Mouse (Mus musculus) hindbrain, postnatal 0 days (tissue): ENCODE results near the gene Kit. TPM values are rescaled to one million over a fixed set of nuclear protein-coding genes. Genes with fewer than 3 reads are reported as not detected.

Experiments
- ATAC-seq: fragments of 200-750 bp; cut with Nextera tagmentation; 2 replicates; pipeline ENCODE4 v1.8.0; 2017; ENCODE audit warnings: mild to moderate bottlenecking, moderate TSS enrichment, moderate library complexity
- DNase-seq: peaks from one replicate; pipeline ENCODE4 v3.0.0-alpha.2; 2015; ENCODE audit warnings: low spot score
- H3K27ac ChIP-seq: fragments of 300-500 bp; sonication (generic); 2 replicates; pipeline ENCODE4 v1.5.1; 2014; ENCODE audit warnings: mild to moderate bottlenecking
- H3K27me3 ChIP-seq: fragments of 300-500 bp; sonication (generic); 2 replicates; pipeline ENCODE4 v1.6.1; 2014; ENCODE audit warnings: low read length, mixed read lengths; ENCODE audit not compliant: insufficient read depth
- H3K36me3 ChIP-seq: fragments of 300-500 bp; sonication (generic); 2 replicates; pipeline ENCODE4 v1.6.1; 2014; ENCODE audit warnings: low read length, mixed read lengths; ENCODE audit not compliant: insufficient read depth
- H3K4me1 ChIP-seq: fragments of 300-500 bp; sonication (generic); 2 replicates; pipeline ENCODE4 v1.6.1; 2014; ENCODE audit warnings: antibody characterized with exemption, low read length, mixed read lengths; ENCODE audit not compliant: insufficient read depth
- H3K4me2 ChIP-seq: fragments of 300-500 bp; sonication (generic); 2 replicates; pipeline ENCODE4 v1.6.1; 2014; ENCODE audit warnings: low read depth, mild to moderate bottlenecking, low read length, moderate library complexity, mixed read lengths
- H3K4me3 ChIP-seq: fragments of 300-500 bp; sonication (generic); 2 replicates; pipeline ENCODE4 v1.5.1; 2014; ENCODE audit warnings: low read length
- H3K9ac ChIP-seq: fragments of 300-500 bp; sonication (generic); replicated peaks from 2 replicates; pipeline ENCODE4 v1.6.1; 2014; ENCODE audit warnings: mild to moderate bottlenecking, low read length, moderate library complexity, mixed read lengths
- H3K9me3 ChIP-seq: fragments of 300-500 bp; sonication (generic); 2 replicates; pipeline ENCODE4 v1.6.1; 2016; ENCODE audit warnings: low read length, mixed read lengths
- CTCF ChIP-seq: IDR thresholded peaks from 2 replicates; pipeline ENCODE4 v1.5.1; 2016; ENCODE audit warnings: antibody characterized with exemption, control low read depth, low read depth
- WGBS: fragments of 180-500 bp; shearing (Covaris S2); extraction: QIAGEN DNeasy Blood & Tissue Kit; methylation state at CpG from one replicate; pipeline ENCODE4 v1.1.7; 2014; 5-methylcytosine and 5-hydroxymethylcytosine counted together
- polyA plus RNA-seq: library from polyadenylated mRNA; unstranded; fragments of >200 nt; fragmentation: Nextera tagmentation; extraction: Ambion mirVana; gene quantifications from 2 replicates; pipeline ENCODE4 v1.2.1, GENCODE M21; 2015
- total RNA-seq: library from RNA; depleted of rRNA; stranded (reverse); fragments of >200 nt; gene quantifications from 2 replicates; pipeline ENCODE4 v1.2.3, GENCODE M21; 2014

Gene Kit
- total and polyA plus RNA-seq, 2 experiments from 2014 or later = 31.8 to 58.1 TPM

DNA sequence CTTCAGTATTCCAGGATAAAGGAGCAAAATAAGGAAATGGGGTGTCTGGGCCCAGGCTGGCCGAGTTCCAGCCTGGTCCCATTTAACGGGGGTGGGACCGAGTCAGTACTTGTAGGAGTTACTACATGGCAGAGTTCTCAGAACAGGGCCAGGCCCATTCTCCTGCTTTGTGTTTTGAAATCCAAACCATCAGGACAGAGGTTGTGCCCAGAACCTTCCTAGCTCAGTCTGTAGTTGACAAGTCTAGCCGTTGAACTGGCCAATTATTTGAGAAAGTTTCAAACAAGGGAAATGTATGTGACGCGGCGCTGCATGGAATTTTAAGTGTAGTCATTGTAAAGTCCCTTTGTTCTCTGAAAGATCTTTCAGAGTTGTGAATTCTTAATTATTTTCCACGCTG is 75.8 kb downstream of the Kit start:
- H3K4me1 ChIP-seq = no peaks in the 10 kb centered on the region
- no peak overlapping the region for H3K9ac ChIP-seq
- no peak overlapping the region for H3K27ac ChIP-seq
- no peaks in the 10 kb centered on the region for H3K27me3 ChIP-seq
- no peak for ATAC-seq
- peaks cover 27% of the 10 kb centered on the region; the same call in 1 of the 2 replicates for H3K36me3 ChIP-seq
- no peak for TF ChIP-seq CTCF
- no peaks in the 10 kb centered on the region for H3K9me3 ChIP-seq
- no peak for DNase-seq
- WGBS = 41% methylated on average over 8 of the region's 8 CpGs
- no peak overlapping the region for H3K4me3 ChIP-seq
- H3K4me2 ChIP-seq = no peak overlapping the region

DNA sequence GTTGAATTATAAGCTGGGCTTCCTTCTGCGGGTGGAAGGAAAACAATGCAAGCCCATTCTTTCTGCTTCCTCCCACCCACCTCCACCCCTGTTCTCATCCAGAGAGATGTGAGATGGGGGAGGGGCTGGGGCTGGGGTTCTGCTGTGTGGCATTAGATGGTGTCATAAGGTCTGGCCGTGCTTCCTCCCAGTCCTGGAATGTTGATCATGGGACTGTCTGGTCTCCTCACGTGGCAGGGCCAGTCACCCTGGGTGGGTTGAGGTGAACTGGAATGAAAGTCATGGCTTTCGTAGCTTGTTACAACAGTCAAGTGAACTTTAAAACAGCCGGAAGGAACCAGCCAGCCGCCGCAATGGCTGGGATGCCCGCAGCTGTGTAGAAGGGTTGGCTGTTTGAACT is 78.7 kb downstream of the Kit start:
- no peak for TF ChIP-seq CTCF
- 92% methylated on average over 8 of the region's 8 CpGs for WGBS
- H3K36me3 ChIP-seq = peaks cover 33% of the 10 kb centered on the region; the same call in 1 of the 2 replicates

GRCm38 (mm10) chr5:75658575-75658974 is 83.9 kb downstream of the Kit start:
- Histone ChIP-seq H3K9ac (no peak overlapping the region), H3K9me3 (no peaks in the 10 kb centered on the region), H3K36me3 (peaks cover 23% of the 10 kb centered on the region; the same call in 1 of the 2 replicates), H3K27ac (no peak overlapping the region), H3K4me1 (no peaks in the 10 kb centered on the region), H3K4me3 (no peak overlapping the region), H3K4me2 (no peak overlapping the region), H3K27me3 (no peaks in the 10 kb centered on the region)
- ATAC-seq (no peak), DNase-seq (no peak)
- 96% methylated on average over 6 of the region's 6 CpGs for WGBS
- TF ChIP-seq CTCF = no peak

More for the DNA sequence above, 78.7 kb downstream of the Kit start:
- ATAC-seq = no peak
- Histone ChIP-seq H3K9me3 (no peaks in the 10 kb centered on the region), H3K27ac (no peak overlapping the region), H3K4me2 (no peak overlapping the region), H3K4me3 (no peak overlapping the region), H3K27me3 (no peaks in the 10 kb centered on the region), H3K4me1 (no peaks in the 10 kb centered on the region), H3K9ac (no peak overlapping the region)
- DNase-seq = no peak

GRCm38 (mm10) chr5:75660342-75660741 is 85.6 kb downstream of the Kit start:
- TF ChIP-seq CTCF = no peak
- no peak overlapping the region for H3K27ac ChIP-seq
- H3K27me3 ChIP-seq = no peaks in the 10 kb centered on the region
- ATAC-seq = no peak
- H3K4me1 ChIP-seq = no peaks in the 10 kb centered on the region
- 98% methylated on average over 27 of the region's 27 CpGs for WGBS
- H3K9me3 ChIP-seq = no peaks in the 10 kb centered on the region
- no peak overlapping the region for H3K4me2 ChIP-seq
- no peak for DNase-seq
- no peak overlapping the region for H3K4me3 ChIP-seq
- peaks cover 8% of the 10 kb centered on the region; the same call in 1 of the 2 replicates for H3K36me3 ChIP-seq
- H3K9ac ChIP-seq = no peak overlapping the region

DNA sequence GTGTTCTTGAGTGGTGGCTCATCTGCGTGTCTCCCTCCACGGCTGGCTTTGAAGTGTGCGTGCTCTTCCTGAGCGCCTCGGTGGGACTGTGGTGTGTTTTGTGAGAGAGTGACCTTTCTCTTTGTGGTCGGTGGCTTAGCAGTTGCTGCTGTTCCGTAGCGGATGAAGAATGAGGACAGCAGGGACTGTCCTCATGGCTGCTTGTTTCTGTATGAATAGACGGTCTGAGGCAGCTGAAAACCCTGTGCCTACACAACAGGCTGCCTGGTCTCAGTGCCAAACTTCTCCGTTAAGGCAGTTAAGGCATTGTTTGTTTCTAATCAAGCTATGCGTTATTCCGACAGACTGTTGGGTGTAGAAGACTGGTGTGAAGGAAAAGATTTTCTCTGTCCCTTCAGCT is 87.8 kb downstream of the Kit start:
- H3K4me3 ChIP-seq = no peak overlapping the region
- no peaks in the 10 kb centered on the region for H3K4me1 ChIP-seq
- peak; percentile 63 for ATAC-seq
- no peaks in the 10 kb centered on the region for H3K36me3 ChIP-seq
- H3K27me3 ChIP-seq = no peaks in the 10 kb centered on the region
- H3K9me3 ChIP-seq = no peaks in the 10 kb centered on the region
- H3K27ac ChIP-seq = no peak overlapping the region
- no peak overlapping the region for H3K9ac ChIP-seq
- no peak for TF ChIP-seq CTCF
- peak; percentile 20 for DNase-seq
- H3K4me2 ChIP-seq = no peak overlapping the region
- WGBS = 37% methylated on average over 12 of the region's 12 CpGs

DNA sequence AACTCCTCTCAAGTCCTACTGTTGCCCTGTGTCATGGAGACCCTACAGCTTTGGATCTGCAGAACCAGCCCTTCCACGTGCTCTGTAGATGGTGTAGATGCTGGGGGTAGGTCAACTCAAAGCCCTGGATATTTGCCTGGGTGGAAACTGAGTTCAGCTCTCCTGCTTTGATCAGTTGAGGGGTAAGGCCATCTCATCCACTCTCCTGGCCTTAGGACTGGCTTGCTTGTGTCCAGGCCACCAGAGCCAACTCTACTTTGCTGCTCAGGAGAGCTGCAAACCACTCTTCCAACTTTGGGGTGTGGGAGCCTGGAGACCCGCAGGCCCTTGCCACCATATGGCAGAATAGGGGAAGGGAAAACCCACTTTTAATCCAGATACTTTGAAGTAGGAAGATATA is 89.1 kb downstream of the Kit start:
- 91% methylated on average over 2 of the region's 2 CpGs for WGBS
- TF ChIP-seq CTCF = no peak
- no peak overlapping the region for H3K9ac ChIP-seq

DNA sequence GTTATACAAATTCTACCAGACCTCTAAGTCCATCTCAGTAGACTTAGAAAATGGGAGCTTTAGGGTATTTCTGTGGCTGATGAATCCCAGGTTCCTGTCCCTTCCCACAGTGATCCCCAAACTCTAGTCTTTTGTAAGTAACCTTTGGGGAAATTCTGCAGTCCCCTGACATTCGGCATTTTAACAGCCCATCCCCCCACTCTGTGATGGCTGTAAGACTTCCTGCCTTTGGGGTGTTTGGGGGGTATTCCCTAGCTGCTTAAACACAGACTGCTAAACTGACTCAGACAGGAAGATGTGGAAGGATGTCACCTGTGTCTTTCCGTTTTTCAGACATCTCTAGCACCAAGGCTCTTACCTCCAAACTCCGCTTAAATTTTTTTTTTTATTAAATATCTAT is 92.4 kb downstream of the Kit start:
- Histone ChIP-seq H3K36me3 (no peaks in the 10 kb centered on the region), H3K4me1 (no peaks in the 10 kb centered on the region), H3K9ac (no peak overlapping the region), H3K27me3 (no peaks in the 10 kb centered on the region), H3K4me2 (no peak overlapping the region), H3K27ac (no peak overlapping the region), H3K9me3 (no peaks in the 10 kb centered on the region), H3K4me3 (no peak overlapping the region)
- DNase-seq (no peak), ATAC-seq (no peak)
- 66% methylated on average over 3 of the region's 3 CpGs for WGBS
- TF ChIP-seq CTCF = no peak

More for the DNA sequence above, 89.1 kb downstream of the Kit start:
- Histone ChIP-seq H3K9me3 (no peaks in the 10 kb centered on the region), H3K4me3 (no peak overlapping the region), H3K4me2 (no peak overlapping the region), H3K27me3 (no peaks in the 10 kb centered on the region), H3K27ac (no peak overlapping the region), H3K36me3 (no peaks in the 10 kb centered on the region), H3K4me1 (no peaks in the 10 kb centered on the region)
- no peak for ATAC-seq
- no peak for DNase-seq
